Mouse (Mus musculus) frontal cortex, adult 2 months (tissue): ENCODE measurements around the gene Cyth3. TPM values are rescaled to one million over a fixed set of nuclear protein-coding genes. Genes with fewer than 3 reads are reported as not detected.

ENCODE experiments used
- DNase-seq, 2 experiments: peaks; one replicate each; pipeline ENCODE4 v3.0.0; 2022; ENCODE audit warnings: low spot score in 1 of 2; ENCODE audit errors: extremely low spot score in 1 of 2
- polyA plus RNA-seq: library from polyadenylated mRNA; depleted of rRNA; stranded (reverse); fragments of >200 nt; gene quantifications from 2 replicates; pipeline ENCODE4 v1.2.3, GENCODE M21; 2012

Cyth3 gene
- polyA plus RNA-seq, 1 experiment: 29.1 TPM

GRCm38 (mm10) chr5:143614519-143614918 is 7.7 kb upstream of the Cyth3 start:
- DNase-seq: no peak

GRCm38 (mm10) chr5:143615353-143615752 is 6.9 kb upstream of the Cyth3 start:
- no peak for DNase-seq

DNA sequence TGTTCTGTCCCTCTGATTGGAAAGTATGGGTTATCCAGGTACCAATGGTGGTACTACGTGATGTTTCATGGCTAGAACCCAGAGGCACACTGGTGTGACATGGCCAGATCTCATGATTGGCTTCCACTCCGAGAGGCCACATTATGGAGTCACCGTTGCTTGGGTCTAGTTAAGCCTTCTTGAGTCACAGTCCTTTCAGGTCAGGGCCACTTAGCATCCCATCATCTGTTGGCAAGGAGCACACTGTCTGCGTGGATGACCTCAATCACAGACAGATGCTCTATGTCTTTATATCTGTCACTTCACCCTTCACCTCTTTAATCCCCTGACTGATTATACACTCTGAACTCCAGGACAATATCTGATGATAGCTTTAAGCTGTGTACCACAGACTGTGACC is 6.1 kb upstream of the Cyth3 start:
- DNase-seq: no peak

DNA sequence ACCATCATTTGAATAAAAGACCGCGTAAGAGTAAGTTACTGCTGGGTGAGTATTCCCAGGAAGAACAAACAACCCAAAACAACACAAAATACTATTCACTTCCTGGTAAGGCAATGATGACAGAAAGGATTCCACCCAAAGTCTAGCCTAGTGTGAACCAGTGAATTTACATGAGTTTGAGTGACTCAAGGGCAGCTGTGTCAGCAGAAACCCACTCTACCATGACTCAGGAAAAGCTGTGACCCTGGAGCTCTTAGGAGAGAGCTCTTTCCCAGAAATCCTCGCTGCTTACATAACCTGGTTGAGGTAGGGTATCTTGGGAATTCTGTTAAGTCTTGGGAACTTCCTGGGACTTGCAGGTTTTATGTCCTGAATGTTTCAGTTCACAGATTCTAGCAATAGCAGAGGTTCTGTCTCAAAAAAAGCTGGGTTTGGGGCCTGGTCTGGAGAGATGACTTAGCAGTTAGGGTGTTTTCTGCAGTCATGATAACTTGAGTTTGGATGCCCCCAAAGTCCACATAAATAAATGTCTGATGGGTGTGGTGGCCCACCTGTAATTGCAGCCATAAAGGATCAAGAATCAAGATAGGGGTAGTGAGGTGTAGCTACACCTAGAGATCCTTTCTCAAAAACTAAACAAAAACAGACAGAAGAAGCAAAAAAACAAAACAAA is 5.5 kb upstream of the Cyth3 start:
- DNase-seq: no peak

DNA sequence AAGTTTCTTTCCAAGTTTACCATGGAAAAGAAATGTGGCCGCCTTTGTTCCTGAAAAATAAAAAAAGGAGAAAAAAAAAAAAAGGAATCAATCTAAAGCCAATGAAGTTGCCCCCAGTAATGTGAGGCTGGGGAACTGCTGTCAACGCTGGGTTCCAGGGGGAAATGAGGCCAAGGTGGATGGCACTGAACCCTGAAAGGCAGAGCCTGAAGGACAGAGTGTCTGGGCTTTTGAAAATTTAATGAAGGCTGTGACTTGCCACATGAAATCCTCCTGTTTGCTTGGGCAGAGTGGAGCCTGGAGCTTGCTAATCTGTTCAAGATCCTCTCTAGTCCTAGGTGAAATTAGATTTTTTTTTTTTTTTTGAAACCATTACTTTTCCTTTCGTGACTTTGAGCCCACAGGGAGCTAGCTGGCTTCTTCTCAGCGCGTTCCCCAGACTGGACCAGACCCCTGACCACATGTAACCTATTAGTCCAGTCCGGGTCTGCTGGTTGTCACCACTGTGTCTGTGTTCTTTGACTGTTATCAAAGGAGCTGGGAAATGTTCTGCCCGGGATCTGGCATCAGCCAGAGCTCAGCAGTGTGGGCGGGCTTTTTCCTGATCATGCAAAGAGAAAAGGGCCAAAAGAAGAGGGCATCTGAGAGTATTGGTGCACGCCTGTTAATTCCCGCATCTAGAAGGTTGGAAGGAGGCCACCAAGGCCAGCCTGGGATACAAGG is 4.6 kb upstream of the Cyth3 start:
- no peak for DNase-seq

DNA sequence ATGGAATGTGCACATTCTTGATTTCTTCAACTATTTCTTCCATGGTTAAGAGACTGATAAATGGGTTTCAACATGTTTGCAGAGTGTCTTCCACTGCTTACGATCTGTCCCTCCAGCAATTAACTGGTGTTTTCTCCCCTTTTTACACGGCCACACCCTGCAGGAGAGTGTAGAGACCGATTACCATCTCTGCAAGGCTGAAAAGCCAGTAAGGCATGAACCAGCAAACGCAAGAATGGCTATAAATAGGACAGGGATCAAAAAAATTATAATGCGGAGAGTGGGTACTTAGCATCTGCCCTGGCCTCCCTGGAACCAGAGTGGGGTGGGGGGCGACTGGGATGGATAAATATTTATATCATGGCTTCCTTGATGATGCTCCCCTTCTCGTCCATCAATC is 3.7 kb upstream of the Cyth3 start:
- DNase-seq: no peak

DNA sequence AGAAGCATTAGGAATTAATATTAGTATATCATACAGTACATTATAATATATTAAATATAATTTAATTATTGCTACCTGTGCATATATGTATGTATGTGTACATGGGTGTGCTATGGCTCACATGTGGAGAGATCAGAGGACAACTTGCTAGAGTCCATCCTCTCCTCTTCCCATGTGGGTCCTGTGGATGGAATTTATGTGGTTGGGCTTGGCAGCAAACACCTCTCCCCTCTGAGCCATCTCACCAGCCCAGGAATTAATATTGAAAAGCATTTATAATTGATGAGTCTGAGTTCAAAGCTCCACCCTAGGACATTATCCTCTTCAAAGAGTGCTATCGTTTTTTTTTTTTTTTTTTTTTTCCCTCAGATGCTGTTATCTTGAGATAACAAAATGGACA is 2.1 kb upstream of the Cyth3 start:
- DNase-seq: no peak

DNA sequence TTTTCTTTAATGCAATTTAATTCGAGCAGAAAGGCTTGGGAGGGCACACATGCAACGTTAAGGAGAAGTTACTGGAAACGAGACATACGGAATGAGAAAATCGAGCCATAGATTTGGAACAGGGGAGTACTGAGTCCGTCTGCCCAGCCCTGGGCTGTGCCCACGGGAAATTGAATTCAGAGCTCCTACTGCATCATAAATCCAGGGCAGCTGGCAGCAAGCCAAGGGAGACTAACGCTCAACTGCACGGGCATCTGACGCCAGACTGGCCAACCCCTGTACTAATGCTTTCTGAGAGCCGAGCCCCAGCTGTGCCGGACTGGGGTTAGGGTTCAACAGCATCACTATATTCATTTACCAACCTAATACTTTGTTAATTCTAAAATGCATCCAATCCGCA is 1.3 kb upstream of the Cyth3 start:
- DNase-seq: peak in 1 of 2 experiments; percentile 52

DNA sequence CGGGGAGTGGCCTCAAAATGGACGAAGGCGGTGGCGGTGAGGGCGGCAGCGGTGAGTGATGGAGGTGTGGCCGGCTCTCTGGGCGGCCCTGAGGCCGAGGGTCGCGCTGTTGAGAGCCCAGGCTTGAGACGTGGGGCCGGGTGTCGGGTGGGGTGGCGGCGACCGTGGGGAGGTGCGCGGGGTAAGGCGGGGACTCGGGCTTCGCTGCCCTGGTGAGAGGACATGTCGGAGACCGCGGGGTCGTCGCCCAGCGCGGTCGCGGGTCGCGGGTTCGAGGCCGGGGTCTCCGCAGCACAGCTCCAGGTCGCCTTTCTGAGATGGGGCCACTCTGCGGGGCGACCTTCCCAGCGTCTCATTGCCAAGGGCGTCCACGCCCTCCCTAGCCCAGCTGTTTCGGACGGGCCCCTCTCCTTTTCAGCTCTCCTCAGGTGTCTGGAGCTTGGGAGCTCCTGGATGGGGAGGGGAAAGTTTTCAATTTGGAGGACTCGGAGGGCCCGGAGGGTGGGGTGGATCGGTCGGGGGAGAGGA is 440 bp downstream of the Cyth3 start:
- no peak for DNase-seq

GRCm38 (mm10) chr5:143623356-143624295 is 1.4 kb downstream of the Cyth3 start:
- DNase-seq: peak; percentile 27 to 62

GRCm38 (mm10) chr5:143624449-143624848 is 2.2 kb downstream of the Cyth3 start:
- no peak for DNase-seq

- DNase-seq: no peak
Measured at GRCm38 (mm10) chr5:143625497-143625896, 3.2 kb downstream of the Cyth3 start.

GRCm38 (mm10) chr5:143625940-143626588 is 3.8 kb downstream of the Cyth3 start:
- no peak for DNase-seq

- no peak for DNase-seq
Measured at GRCm38 (mm10) chr5:143627507-143627906, 5.3 kb downstream of the Cyth3 start.

GRCm38 (mm10) chr5:143627926-143628325 is 5.7 kb downstream of the Cyth3 start:
- DNase-seq: no peak

- DNase-seq: no peak
Measured at GRCm38 (mm10) chr5:143629686-143630085, 7.4 kb downstream of the Cyth3 start.

DNA sequence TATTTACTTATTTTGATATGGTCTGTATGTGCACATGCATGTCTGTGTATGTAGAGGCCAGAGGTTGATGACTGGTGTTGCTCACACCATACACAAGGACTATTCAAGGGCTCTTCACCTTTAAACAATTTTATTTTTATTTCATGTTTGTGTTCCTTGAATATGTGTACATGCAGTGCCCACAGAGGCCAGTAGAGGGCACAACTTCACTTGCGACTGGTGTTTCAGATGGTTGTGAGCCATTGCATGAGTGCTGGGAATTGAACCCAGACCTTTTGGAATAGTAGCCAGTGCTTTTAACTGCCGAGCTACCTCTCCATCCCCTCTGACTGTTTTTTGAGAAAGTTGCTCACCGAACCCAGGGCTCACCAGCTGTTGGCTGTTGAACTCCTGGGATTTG is 8.0 kb downstream of the Cyth3 start:
- DNase-seq: no peak

DNA sequence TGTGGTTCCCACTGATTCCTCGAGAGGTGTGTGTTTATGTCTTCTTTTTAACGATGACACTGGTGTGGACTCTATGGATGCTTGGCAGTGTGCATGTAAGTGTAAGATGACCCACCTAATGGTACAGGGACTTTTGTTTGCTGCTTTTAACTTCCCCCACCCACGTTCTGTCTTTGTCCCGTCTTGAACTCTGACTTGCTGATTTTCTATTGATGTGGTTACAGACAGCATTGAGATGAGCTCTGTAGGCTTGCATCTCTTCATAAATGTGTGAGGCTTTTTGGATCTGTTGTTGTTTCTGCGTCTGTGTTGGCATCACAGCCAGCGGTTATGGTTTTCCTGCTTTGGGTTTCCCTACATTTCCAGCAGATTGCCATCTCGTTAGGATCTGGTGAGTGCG is 8.5 kb downstream of the Cyth3 start:
- no peak for DNase-seq

GRCm38 (mm10) chr5:143631559-143631958 is 9.3 kb downstream of the Cyth3 start:
- no peak for DNase-seq
